Mouse (Mus musculus): ENCODE results near the gene Tenm2. TPM values are rescaled to one million over a fixed set of nuclear protein-coding genes. Genes with fewer than 3 reads are reported as not detected.
A peak's percentile ranks its signal among the peaks of the same experiment; 100 is the strongest.

The Tenm2 gene
- polyA plus RNA-seq, 1 experiment from 2014 or later = 1.5 TPM

- Histone ChIP-seq H3K36me3 (replicated peaks; ENCODE audit: control insufficient read depth, insufficient read depth, low read depth, low read length) (no peaks in the 10 kb centered on the region), H3K4me3 (ENCODE audit: low read depth, low read length) (no peak overlapping the region), H3K27ac (replicated peaks; ENCODE audit: low read depth, low read length) (no peak overlapping the region), H3K4me2 (ENCODE audit: low read depth, low read length) (no peak overlapping the region), H3K9me3 (replicated peaks; ENCODE audit: control insufficient read depth, low read length) (no peaks in the 10 kb centered on the region), H3K4me1 (ENCODE audit: control insufficient read depth, insufficient read depth, low read length) (no peaks in the 10 kb centered on the region), H3K9ac (replicated peaks; ENCODE audit: low read length) (no peak overlapping the region), H3K27me3 (ENCODE audit: control insufficient read depth, insufficient read depth, low read length) (no peaks in the 10 kb centered on the region)
- DNase-seq (ENCODE audit: low spot score) (peak; percentile 24), ATAC-seq (replicated peaks; ENCODE audit: insufficient number of reproducible peaks, low FRiP score, low TSS enrichment, low read depth) (no peak)
- WGBS = 59% methylated on average over 6 of the region's 6 CpGs
These were observed 622.0 kb downstream of the Tenm2 start for GRCm38 (mm10) chr11:36613807-36614206.

GRCm38 (mm10) chr11:36604815-36605382, 630.9 kb downstream of the Tenm2 start:
- H3K27ac ChIP-seq (replicated peaks; ENCODE audit: low read depth, low read length) = no peak overlapping the region
- no peak overlapping the region for H3K4me2 ChIP-seq (ENCODE audit: low read depth, low read length)
- no peak overlapping the region for H3K9ac ChIP-seq (replicated peaks; ENCODE audit: low read length)
- DNase-seq (ENCODE audit: low spot score) = no peak
- no peaks in the 10 kb centered on the region for H3K27me3 ChIP-seq (ENCODE audit: control insufficient read depth, insufficient read depth, low read length)
- H3K36me3 ChIP-seq (replicated peaks; ENCODE audit: control insufficient read depth, insufficient read depth, low read depth, low read length) = no peaks in the 10 kb centered on the region
- H3K9me3 ChIP-seq (replicated peaks; ENCODE audit: control insufficient read depth, low read length) = no peaks in the 10 kb centered on the region
- no peak overlapping the region for H3K4me3 ChIP-seq (ENCODE audit: low read depth, low read length)
- H3K4me1 ChIP-seq (ENCODE audit: control insufficient read depth, insufficient read depth, low read length) = no peaks in the 10 kb centered on the region
- 54% methylated on average over 8 of the region's 8 CpGs for WGBS
- ATAC-seq (replicated peaks; ENCODE audit: insufficient number of reproducible peaks, low FRiP score, low TSS enrichment, low read depth) = no peak

GRCm38 (mm10) chr11:36604272-36604671, 631.5 kb downstream of the Tenm2 start:
- Histone ChIP-seq H3K27me3 (ENCODE audit: control insufficient read depth, insufficient read depth, low read length) (no peaks in the 10 kb centered on the region), H3K9me3 (replicated peaks; ENCODE audit: control insufficient read depth, low read length) (no peaks in the 10 kb centered on the region), H3K4me2 (ENCODE audit: low read depth, low read length) (no peak overlapping the region), H3K36me3 (replicated peaks; ENCODE audit: control insufficient read depth, insufficient read depth, low read depth, low read length) (no peaks in the 10 kb centered on the region), H3K27ac (replicated peaks; ENCODE audit: low read depth, low read length) (no peak overlapping the region), H3K4me3 (ENCODE audit: low read depth, low read length) (no peak overlapping the region), H3K9ac (replicated peaks; ENCODE audit: low read length) (no peak overlapping the region), H3K4me1 (ENCODE audit: control insufficient read depth, insufficient read depth, low read length) (no peaks in the 10 kb centered on the region)
- WGBS = 55% methylated on average over 3 of the region's 3 CpGs
- no peak for DNase-seq (ENCODE audit: low spot score)
- no peak for ATAC-seq (replicated peaks; ENCODE audit: insufficient number of reproducible peaks, low FRiP score, low TSS enrichment, low read depth)

GRCm38 (mm10) chr11:36592471-36592870, 643.3 kb downstream of the Tenm2 start:
- Histone ChIP-seq H3K27ac (replicated peaks; ENCODE audit: low read depth, low read length) (no peak overlapping the region), H3K36me3 (replicated peaks; ENCODE audit: control insufficient read depth, insufficient read depth, low read depth, low read length) (no peaks in the 10 kb centered on the region), H3K4me2 (ENCODE audit: low read depth, low read length) (no peak overlapping the region), H3K4me3 (ENCODE audit: low read depth, low read length) (no peak overlapping the region), H3K27me3 (ENCODE audit: control insufficient read depth, insufficient read depth, low read length) (no peaks in the 10 kb centered on the region), H3K9me3 (replicated peaks; ENCODE audit: control insufficient read depth, low read length) (no peaks in the 10 kb centered on the region), H3K9ac (replicated peaks; ENCODE audit: low read length) (no peak overlapping the region), H3K4me1 (ENCODE audit: control insufficient read depth, insufficient read depth, low read length) (no peaks in the 10 kb centered on the region)
- WGBS = 77% methylated on average over 1 of the region's 1 CpGs
- DNase-seq (ENCODE audit: low spot score) = no peak
- ATAC-seq (replicated peaks; ENCODE audit: insufficient number of reproducible peaks, low FRiP score, low TSS enrichment, low read depth) = no peak

- no peak overlapping the region for H3K9ac ChIP-seq (replicated peaks; ENCODE audit: low read length)
- 84% methylated on average over 2 of the region's 2 CpGs for WGBS
- H3K4me1 ChIP-seq (ENCODE audit: control insufficient read depth, insufficient read depth, low read length) = no peaks in the 10 kb centered on the region
- no peaks in the 10 kb centered on the region for H3K9me3 ChIP-seq (replicated peaks; ENCODE audit: control insufficient read depth, low read length)
- H3K36me3 ChIP-seq (replicated peaks; ENCODE audit: control insufficient read depth, insufficient read depth, low read depth, low read length) = no peaks in the 10 kb centered on the region
- DNase-seq (ENCODE audit: low spot score) (no peak), ATAC-seq (replicated peaks; ENCODE audit: insufficient number of reproducible peaks, low FRiP score, low TSS enrichment, low read depth) (no peak)
- no peaks in the 10 kb centered on the region for H3K27me3 ChIP-seq (ENCODE audit: control insufficient read depth, insufficient read depth, low read length)
- no peak overlapping the region for H3K4me2 ChIP-seq (ENCODE audit: low read depth, low read length)
- H3K27ac ChIP-seq (replicated peaks; ENCODE audit: low read depth, low read length) = no peak overlapping the region
- no peak overlapping the region for H3K4me3 ChIP-seq (ENCODE audit: low read depth, low read length)
These were observed 669.6 kb downstream of the Tenm2 start for GRCm38 (mm10) chr11:36566146-36566545.

- H3K27ac ChIP-seq (replicated peaks; ENCODE audit: low read depth, low read length) = no peak overlapping the region
- H3K4me3 ChIP-seq (ENCODE audit: low read depth, low read length) = no peak overlapping the region
- no peak for ATAC-seq (replicated peaks; ENCODE audit: insufficient number of reproducible peaks, low FRiP score, low TSS enrichment, low read depth)
- WGBS = 71% methylated on average over 3 of the region's 3 CpGs
- no peak overlapping the region for H3K9ac ChIP-seq (replicated peaks; ENCODE audit: low read length)
- H3K4me1 ChIP-seq (ENCODE audit: control insufficient read depth, insufficient read depth, low read length) = no peaks in the 10 kb centered on the region
- no peak for DNase-seq (ENCODE audit: low spot score)
- no peak overlapping the region for H3K4me2 ChIP-seq (ENCODE audit: low read depth, low read length)
- no peaks in the 10 kb centered on the region for H3K36me3 ChIP-seq (replicated peaks; ENCODE audit: control insufficient read depth, insufficient read depth, low read depth, low read length)
- H3K27me3 ChIP-seq (ENCODE audit: control insufficient read depth, insufficient read depth, low read length) = no peaks in the 10 kb centered on the region
- no peaks in the 10 kb centered on the region for H3K9me3 ChIP-seq (replicated peaks; ENCODE audit: control insufficient read depth, low read length)
These were observed 672.9 kb downstream of the Tenm2 start for GRCm38 (mm10) chr11:36562851-36563250.

- no peak for ATAC-seq (replicated peaks; ENCODE audit: insufficient number of reproducible peaks, low FRiP score, low TSS enrichment, low read depth)
- DNase-seq (ENCODE audit: low spot score) = no peak
- no peaks in the 10 kb centered on the region for H3K27me3 ChIP-seq (ENCODE audit: control insufficient read depth, insufficient read depth, low read length)
- H3K9ac ChIP-seq (replicated peaks; ENCODE audit: low read length) = no peak overlapping the region
- H3K9me3 ChIP-seq (replicated peaks; ENCODE audit: control insufficient read depth, low read length) = no peaks in the 10 kb centered on the region
- H3K36me3 ChIP-seq (replicated peaks; ENCODE audit: control insufficient read depth, insufficient read depth, low read depth, low read length) = no peaks in the 10 kb centered on the region
- H3K27ac ChIP-seq (replicated peaks; ENCODE audit: low read depth, low read length) = no peak overlapping the region
- 75% methylated on average over 7 of the region's 7 CpGs for WGBS
- H3K4me2 ChIP-seq (ENCODE audit: low read depth, low read length) = no peak overlapping the region
- no peak overlapping the region for H3K4me3 ChIP-seq (ENCODE audit: low read depth, low read length)
- H3K4me1 ChIP-seq (ENCODE audit: control insufficient read depth, insufficient read depth, low read length) = no peaks in the 10 kb centered on the region
These were observed 674.8 kb downstream of the Tenm2 start for GRCm38 (mm10) chr11:36560785-36561548.

- Histone ChIP-seq H3K4me2 (ENCODE audit: low read depth, low read length) (no peak overlapping the region), H3K27ac (replicated peaks; ENCODE audit: low read depth, low read length) (no peak overlapping the region), H3K9ac (replicated peaks; ENCODE audit: low read length) (no peak overlapping the region), H3K4me3 (ENCODE audit: low read depth, low read length) (no peak overlapping the region), H3K36me3 (replicated peaks; ENCODE audit: control insufficient read depth, insufficient read depth, low read depth, low read length) (no peaks in the 10 kb centered on the region), H3K9me3 (replicated peaks; ENCODE audit: control insufficient read depth, low read length) (no peaks in the 10 kb centered on the region), H3K4me1 (ENCODE audit: control insufficient read depth, insufficient read depth, low read length) (no peaks in the 10 kb centered on the region), H3K27me3 (ENCODE audit: control insufficient read depth, insufficient read depth, low read length) (no peaks in the 10 kb centered on the region)
- DNase-seq (ENCODE audit: low spot score) = no peak
- 84% methylated on average over 6 of the region's 6 CpGs for WGBS
- no peak for ATAC-seq (replicated peaks; ENCODE audit: insufficient number of reproducible peaks, low FRiP score, low TSS enrichment, low read depth)
These were observed 678.4 kb downstream of the Tenm2 start for GRCm38 (mm10) chr11:36557316-36557715.
